Mouse (Mus musculus) gastrocnemius, adult 18-20 months (tissue): ENCODE measurements around the gene Tmem203. TPM values are rescaled to one million over a fixed set of nuclear protein-coding genes. Genes with fewer than 3 reads are reported as not detected.

ENCODE experiments used
- DNase-seq: peaks from one replicate; pipeline ENCODE4 v3.0.0; 2021; ENCODE audit warnings: low spot score
- total RNA-seq, 2 experiments: library from RNA; stranded (reverse); gene quantifications; 2 replicates each; pipeline ENCODE4 v1.2.3; 2021

Gene Tmem203
- total RNA-seq, 2 experiments from 2014 or later, result 12.0 to 12.1 TPM

GRCm38 (mm10) chr2:25262795-25263622 is 7.8 kb downstream of the Tmem203 start:
- DNase-seq, result no peak

- DNase-seq, result no peak
These were observed 8.5 kb downstream of the Tmem203 start for GRCm38 (mm10) chr2:25263623-25264285.

GRCm38 (mm10) chr2:25264286-25264660 is 9.0 kb downstream of the Tmem203 start:
- DNase-seq, result no peak

GRCm38 (mm10) chr2:25264851-25265250 is 9.6 kb downstream of the Tmem203 start:
- no peak for DNase-seq

GRCm38 (mm10) chr2:25265897-25266656 is 10.8 kb downstream of the Tmem203 start:
- no peak for DNase-seq

GRCm38 (mm10) chr2:25266720-25267119 is 11.5 kb downstream of the Tmem203 start:
- no peak for DNase-seq

- no peak for DNase-seq
These were observed 12.0 kb downstream of the Tmem203 start for GRCm38 (mm10) chr2:25267241-25267640.

GRCm38 (mm10) chr2:25267746-25268309 is 12.6 kb downstream of the Tmem203 start:
- no peak for DNase-seq

GRCm38 (mm10) chr2:25271827-25272511 is 16.7 kb downstream of the Tmem203 start, which contains the start of the genes Ssna1 and Anapc2:
Ssna1 (minus strand) TSS chr2:25272438.
Anapc2 (plus strand) TSS chr2:25272478.
- DNase-seq, result peak; percentile 97

- DNase-seq, result no peak
These were observed 17.3 kb downstream of the Tmem203 start for GRCm38 (mm10) chr2:25272515-25272914.

GRCm38 (mm10) chr2:25273010-25273409 is 17.8 kb downstream of the Tmem203 start:
- no peak for DNase-seq

- DNase-seq, result peak; percentile 75
These were observed 24.0 kb downstream of the Tmem203 start for GRCm38 (mm10) chr2:25278928-25279882.

- no peak for DNase-seq
These were observed 30.3 kb downstream of the Tmem203 start for GRCm38 (mm10) chr2:25285551-25285950.

- DNase-seq, result no peak
These were observed 31.1 kb downstream of the Tmem203 start for GRCm38 (mm10) chr2:25286314-25286713.

GRCm38 (mm10) chr2:25286837-25287636 is 31.8 kb downstream of the Tmem203 start:
- DNase-seq, result no peak

GRCm38 (mm10) chr2:25287927-25288649 is 32.8 kb downstream of the Tmem203 start, which contains the start of gene Tmem210:
Tmem210 (plus strand) TSS chr2:25288145.
- DNase-seq, result no peak

- DNase-seq, result no peak
These were observed 33.6 kb downstream of the Tmem203 start for GRCm38 (mm10) chr2:25288734-25289345.

GRCm38 (mm10) chr2:25289651-25290050 is 34.4 kb downstream of the Tmem203 start, which contains the start of gene Lrrc26:
Lrrc26 (plus strand) TSS chr2:25289915.
- peak; percentile 43 for DNase-seq
